Mouse (Mus musculus): ENCODE results near the gene Selenbp1.
"Not testable (repeated sequence)": the region's sequence is repeated elsewhere in the genome, so short reads cannot be mapped to it uniquely, and the experiment has no call there.

Selenbp1 gene

DNA sequence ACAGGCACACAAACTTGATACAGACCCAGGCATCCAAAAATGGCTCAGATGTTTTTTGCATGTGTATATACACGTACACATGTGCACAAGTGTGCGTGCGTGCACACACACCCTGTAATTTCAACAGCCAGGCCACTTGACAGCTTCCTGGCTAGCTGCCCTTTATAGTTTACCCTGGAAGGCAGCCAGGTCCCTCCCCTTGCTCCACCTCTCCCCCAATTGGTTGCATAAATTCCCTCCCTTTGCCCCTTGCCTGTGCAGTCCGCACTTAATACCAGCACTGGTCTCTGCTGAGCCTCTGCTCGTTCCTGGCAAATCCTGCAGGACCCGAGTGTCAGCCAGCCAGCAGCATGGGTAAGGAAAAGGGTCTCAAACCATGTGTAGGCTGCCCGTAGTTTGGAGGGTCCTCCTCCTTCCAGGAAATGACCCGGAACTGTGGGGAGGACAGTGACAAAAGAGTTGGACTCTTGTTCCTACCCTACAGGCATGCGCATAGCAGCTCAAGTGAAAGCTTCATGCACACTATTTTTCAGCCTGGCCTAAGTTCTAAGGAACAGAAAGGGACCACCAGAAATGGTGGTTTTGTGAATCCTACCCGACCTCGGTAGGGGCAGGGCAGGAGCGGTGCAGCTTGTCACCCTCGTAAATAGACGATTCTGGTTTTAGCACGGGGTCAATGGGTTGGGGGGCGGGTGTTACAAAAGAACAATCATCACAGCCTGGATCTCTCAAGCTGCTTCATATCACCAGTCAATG, at the start of gene Selenbp1:
Gene Selenbp1 (plus strand): TSS at position 248 of the 756 bp plus-strand sequence.
- DNase-seq (ENCODE audit: low read depth, low spot score) = no peak

DNA sequence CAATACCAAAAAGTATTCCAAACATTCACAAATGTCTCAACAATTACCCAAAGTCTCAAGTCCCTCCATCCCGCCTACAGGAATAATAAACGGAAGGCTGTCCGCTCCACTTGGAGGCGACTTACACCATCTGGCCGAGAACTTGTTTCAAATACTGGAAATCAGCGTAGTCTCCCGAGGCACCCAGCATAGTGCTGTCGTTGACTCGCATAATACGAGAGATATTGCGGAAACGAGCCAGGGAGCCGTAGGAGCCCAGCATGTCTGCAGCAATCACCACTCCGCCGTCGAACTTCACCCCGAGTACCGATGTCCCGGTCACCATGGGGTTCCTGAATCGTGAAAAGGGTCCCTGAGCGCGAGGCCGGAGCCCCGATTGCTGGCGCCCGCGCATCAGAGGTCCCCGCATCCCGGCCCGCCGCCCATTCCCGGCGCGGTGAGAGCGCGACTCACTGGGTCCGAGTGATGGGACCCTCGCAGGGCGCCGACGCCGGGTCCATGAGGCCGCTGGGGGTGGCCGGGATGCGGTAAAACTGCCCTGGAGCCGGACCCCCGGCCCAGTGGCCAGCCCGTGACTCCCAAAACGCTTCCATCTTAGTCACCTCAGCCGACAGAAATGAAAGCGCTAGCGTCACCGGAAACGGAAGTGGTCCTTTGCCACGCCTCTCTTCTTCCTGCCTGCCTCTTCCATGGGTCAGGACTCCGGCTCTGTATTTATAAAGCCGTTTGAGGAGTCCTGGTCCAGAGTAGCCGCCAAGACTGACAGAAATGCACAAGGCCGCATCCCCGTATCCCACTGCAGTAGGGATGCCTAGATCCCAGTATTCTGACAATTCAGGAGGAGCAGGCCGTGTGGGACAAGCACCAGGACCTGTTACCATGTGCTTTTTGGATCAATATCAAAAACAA, 46.3 kb upstream of the Selenbp1 start, which contains the start of gene Psmb4:
Gene Psmb4 (minus strand): TSS at position 646 of the 909 bp plus-strand sequence.
- DNase-seq (ENCODE audit: low read depth, low spot score) = peak; percentile 61

DNA sequence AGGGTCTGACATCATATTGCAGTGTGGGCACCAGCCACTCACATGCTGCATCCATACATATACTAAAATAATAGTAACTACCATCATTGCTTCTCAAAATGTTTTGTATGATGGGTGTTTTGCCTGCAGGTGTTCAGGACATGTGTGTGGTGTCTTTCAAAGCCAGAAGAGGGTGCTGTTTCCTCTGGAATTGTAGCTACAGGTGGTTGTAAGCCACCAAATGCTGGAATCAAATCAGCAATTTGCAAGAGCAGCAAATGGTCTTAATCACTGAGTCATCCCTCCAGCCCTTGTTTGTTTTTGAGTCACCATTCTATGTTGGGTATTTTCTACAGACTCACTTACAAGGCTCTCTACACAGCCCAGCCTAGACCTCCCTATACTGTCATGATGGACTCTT, 44.3 kb upstream of the Selenbp1 start:
- peak; percentile 36 for DNase-seq (ENCODE audit: low read depth, low spot score)

DNA sequence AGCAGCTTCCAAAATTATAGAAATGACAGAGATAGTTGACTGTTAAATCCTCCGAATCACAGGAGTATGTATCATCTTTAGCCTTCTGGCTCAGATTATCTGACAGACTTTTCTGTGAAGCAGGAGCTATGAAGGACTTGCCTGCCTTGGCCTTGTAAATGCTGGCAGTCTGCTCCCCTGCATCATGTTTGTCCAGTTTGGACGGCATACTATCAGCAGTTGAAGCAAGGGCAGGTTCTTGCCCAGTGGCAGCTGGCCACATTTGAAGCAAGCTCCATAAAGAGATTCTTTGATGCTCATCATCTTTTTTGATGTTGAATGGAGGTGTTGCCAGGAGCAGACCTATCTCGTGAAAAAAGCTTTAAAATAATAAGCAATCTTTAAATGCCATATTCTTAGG, 38.8 kb upstream of the Selenbp1 start:
- DNase-seq (ENCODE audit: low read depth, low spot score) = no peak

DNA sequence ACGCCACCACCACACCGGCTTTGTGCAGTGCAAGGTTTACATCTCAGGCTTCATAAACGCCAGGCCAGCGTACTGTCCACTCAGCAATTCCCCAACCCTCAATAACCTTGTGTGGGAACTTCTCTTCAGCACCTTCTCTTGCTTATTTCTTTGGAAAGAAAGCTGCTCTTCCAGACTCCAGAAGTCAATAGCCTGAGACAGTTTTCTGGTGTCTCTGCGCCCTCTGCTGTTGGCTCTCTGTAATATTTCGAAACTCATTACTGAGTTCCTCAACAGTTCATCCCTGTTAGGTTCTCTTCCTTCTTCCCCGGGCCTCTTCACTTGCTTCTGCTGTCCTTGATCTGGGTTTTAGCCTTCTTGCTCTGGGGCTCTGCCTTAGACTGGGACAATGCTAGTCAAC, 30.1 kb upstream of the Selenbp1 start:
- DNase-seq (ENCODE audit: low read depth, low spot score) = no peak

DNA sequence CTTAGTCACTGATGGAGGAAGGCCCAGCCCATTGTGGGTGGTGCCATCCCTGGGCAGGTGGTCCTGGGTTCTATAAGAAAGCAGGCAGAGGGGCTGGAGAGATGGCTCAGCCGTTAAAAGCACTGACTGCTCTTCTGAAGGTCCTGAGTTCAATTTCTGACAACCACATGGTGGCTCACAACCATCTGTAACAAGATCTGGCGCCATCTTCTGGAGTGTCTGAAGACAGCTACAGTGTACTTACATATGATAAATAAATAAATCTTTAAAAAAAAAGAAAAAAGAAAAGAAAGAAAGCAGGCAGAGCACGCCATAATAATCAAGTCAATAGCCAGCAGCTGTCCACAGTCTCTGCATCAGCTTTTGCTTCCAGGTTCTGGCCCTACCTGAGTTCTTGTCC, 28.1 kb upstream of the Selenbp1 start:
- not testable (repeated sequence) for DNase-seq (ENCODE audit: low read depth, low spot score)

DNA sequence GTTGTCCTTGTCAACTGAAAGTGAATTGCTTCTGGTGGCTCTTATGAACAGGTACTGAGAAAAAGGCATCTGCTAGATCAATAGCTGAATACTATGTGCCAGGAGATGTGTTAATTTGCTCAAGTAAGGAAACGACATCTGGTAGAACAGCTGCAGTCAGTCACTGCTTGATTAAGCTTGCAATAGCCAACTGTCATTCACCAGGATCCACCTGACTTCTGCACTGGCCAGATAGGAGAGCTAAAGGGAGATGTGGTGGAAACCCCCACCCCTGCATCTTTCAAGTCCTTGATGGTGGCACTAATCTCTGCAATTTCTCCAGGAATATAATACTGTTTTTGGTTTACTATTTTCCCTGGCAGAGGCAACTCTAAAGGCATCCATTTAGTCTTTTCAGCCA, 26.4 kb upstream of the Selenbp1 start:
- DNase-seq (ENCODE audit: low read depth, low spot score) = no peak

DNA sequence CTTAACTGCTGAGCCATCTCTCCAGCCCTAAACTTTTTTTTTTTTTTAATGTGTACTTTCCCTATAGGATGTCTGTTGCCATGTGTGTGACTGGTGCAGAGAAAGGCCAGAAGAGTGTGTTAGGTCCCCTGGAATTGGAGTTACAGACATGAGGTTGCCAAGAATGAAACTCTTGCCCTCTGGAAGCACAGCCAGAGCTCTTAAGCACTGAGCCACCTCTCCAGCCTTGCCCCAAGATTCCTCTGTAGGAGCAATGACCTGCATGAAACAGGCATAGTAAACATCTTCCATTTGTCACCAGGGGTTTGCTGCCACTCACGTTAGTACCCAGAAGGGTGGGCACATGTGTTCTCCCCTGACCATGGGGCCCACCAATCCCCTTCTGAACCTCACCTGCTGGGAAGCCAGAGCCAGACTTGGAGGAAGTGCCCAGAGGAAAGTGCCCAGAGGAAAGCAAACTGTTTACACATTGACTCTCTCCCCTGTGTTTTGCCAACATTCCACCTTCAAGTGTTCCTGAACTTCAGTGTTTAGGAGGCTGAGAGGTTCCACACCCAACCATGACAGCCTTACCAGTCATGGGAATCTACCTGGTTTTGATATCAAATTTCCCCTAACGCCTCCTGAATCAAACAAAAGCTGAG, 21.7 kb upstream of the Selenbp1 start:
- no peak for DNase-seq (ENCODE audit: low read depth, low spot score)

DNA sequence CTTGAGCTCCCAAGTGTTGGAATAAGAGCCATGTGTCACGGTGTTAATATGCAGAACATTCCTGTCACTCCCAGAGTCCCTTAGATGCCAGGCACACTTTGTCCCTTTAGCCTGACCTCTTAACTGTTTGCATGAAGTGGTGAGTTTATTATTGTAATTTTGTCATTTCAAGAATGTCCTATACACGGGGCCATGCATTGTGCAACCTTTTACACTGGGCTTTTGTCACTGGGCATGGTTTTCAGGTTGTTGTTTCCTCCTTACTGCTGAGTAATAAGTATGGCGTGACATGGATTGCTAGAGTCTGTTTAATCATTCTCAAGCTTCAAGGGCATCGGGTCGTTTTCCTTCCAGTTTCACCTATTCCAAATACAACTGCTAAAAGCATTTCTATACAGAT, 19.1 kb upstream of the Selenbp1 start:
- no peak for DNase-seq (ENCODE audit: low read depth, low spot score)

DNA sequence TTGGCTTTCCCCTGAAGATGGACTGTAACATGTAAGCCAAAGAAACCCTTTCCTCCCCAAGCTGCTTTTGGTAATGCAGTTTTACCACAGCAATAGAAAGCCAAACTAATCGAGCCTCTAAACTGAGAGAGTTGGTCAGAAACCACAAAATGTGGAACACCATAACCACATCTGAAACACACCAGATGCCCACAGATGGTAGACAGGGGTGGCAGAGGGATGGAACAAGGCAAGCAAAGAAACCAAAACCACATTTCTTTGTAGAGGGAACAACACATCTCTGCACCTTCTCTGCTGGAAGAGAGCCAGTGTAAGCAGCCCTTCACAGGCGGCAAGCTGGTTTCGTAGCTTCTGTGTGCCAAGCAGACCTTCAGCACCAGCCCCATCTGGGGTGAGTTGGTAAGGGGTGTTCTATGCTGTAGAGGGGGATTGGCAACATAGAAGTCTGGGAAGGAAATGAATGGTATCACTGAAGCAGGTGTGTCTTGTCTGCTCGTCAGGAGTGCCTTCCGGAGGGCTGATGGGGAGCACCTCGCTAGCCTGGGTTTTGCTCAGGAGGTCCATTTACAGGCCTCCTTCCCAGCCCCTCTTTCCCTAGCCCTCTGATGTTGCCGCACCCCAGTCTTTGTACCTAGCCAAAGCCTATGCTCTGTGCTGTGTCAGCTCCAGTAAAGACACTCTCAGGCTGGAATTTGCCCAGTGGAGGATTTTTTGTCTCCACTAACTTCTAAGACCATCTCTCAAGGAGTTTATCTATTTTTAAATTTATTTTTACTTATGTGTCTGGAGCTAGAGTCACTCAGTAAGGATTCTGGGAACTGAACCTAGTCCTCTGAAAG, 16.7 kb upstream of the Selenbp1 start:
- no peak for DNase-seq (ENCODE audit: low read depth, low spot score)

DNA sequence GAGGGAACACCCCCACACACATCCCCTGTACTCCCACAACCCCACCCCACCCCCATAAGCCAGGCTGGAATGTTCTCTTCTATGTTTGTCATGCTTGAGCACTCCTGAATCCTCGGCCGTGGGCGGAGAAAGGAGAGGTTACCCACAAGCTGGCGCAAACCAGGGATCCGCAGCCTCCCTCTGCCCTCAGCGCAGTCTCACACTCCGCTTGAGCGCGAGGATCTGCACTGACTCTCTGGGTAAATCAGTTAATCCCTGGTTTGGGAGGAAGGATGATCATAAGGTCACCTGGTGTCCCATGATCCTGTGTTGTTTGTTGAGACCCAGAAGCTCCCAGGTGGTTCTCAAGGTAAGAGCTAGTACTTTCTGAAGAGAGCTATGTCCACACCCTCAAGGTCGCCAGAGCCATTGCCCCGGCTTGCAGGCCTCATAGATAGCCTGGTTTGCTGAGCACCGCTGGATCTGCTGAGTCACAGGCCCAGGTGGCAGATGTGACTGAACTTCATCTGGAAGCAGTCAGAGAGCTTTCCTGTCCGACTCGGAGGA, 15.0 kb upstream of the Selenbp1 start:
- DNase-seq (ENCODE audit: low read depth, low spot score) = peak; percentile 26

DNA sequence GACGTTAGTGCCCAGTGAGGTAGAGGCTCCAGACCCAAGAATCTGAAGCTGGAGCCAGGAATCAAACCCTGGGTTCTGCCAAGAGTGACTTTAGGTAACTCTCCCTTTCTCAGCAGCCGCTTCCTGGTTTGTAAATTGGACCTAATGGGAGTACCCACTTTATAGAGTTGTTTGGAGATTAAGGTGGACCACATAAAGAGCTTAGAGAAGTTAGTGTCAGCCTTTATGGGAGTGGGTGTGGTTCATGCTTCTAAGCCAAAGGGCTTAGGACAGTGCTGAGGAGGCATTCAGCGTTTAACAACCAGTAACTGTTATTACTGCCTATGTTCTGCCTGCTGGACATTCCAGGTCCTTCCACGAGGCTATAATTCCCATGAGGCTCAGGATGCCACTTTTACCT, 14.0 kb upstream of the Selenbp1 start:
- DNase-seq (ENCODE audit: low read depth, low spot score) = no peak

DNA sequence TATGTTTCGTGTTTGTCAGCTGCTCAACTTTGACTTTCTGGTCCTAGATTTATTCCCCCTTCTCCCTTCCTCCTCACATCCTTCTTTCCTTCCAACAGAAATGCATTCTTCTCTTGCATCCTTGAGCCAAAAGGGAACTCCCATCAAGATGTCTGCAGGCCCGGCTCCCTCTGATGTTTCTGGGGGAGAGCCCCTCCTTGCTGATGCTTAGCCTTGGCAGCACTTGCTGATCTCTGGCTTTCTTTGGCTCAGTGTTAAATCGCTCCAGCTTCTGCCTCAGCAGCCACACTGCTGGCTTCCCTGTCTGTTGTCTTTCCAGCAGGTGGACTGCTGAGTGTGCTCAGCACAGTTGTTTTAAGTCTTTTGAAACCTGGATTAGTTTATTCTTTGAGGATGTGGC, 11.8 kb upstream of the Selenbp1 start:
- DNase-seq (ENCODE audit: low read depth, low spot score) = no peak

DNA sequence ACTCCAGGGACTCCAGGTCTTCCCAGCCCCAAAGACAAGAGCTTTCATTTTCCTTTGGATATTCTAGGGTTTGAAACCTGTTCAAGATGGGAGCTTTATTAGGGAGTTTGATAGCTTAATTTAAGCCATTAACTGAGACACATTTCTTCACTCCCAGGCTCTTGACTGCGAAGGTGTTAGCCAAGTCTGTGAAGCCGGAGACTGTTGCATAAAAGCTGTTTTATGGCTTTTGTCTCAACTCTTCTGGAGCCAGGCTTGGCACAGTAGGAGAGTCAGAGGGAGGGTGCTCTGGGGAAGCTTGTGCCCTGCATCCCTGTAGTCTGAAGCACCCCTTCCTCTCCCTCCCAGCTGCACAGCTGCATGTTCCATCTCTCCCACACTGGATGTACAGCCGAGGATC, 10.5 kb upstream of the Selenbp1 start:
- DNase-seq (ENCODE audit: low read depth, low spot score) = no peak

DNA sequence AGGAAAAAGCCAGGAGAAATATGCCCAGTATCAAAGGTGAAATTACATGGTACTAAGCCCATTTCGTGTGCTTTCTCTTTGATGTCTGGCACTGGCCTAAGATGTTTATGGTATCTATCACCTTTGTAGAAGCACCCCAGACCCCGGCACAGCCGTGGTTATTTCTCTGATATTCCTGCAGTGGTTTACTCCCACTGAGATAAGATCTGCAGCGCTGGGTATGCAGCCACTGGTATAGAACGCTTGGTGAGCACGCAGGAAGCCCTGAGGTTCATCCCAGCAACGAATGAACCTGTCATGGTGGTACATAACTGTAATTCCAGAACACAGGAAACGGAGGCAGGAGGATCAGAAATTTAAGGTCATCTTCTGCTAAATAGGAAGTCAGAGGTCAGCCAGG, 8.2 kb upstream of the Selenbp1 start:
- no peak for DNase-seq (ENCODE audit: low read depth, low spot score)

DNA sequence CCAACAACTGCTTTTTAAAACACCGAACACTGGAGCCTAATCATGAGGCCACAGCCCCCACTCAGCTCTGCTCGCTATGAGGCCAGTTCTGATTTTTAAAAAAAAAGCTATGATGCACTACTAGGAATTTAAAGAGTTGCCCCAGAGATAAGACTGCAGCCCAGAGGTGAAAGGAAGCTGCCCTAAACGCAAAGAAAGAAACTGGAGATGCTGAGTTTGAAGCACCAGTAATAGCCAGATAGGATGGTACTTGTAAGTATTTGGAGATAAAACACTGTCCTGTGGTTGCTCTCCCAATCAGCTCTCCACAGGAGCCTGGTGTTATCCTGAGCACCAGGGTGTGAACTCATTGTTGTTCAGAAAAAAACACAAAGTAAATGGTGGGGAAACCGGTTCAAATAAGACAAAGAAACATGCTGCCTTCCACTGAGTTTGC, 6.5 kb upstream of the Selenbp1 start:
- DNase-seq (ENCODE audit: low read depth, low spot score) = not testable (repeated sequence)

DNA sequence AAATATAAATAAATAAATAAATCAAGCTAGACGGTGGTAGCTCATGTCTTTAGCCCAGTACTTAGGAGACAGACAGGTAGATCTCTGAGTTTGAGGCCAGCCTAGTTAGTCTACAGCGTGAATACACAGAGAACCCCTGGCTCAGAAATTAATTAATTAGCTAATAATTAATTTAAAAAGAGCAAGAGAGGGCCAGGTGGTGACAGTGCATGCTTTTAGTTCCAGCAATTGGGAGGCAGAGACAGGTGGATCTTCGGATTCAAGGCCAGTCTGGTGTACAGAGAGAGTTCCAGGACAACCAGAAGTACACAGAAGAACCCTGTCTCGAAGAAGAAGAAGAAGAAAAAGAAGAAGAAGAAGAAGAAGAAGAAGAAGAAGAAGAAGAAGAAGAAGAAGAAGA, 3.9 kb upstream of the Selenbp1 start:
- not testable (repeated sequence) for DNase-seq (ENCODE audit: low read depth, low spot score)

DNA sequence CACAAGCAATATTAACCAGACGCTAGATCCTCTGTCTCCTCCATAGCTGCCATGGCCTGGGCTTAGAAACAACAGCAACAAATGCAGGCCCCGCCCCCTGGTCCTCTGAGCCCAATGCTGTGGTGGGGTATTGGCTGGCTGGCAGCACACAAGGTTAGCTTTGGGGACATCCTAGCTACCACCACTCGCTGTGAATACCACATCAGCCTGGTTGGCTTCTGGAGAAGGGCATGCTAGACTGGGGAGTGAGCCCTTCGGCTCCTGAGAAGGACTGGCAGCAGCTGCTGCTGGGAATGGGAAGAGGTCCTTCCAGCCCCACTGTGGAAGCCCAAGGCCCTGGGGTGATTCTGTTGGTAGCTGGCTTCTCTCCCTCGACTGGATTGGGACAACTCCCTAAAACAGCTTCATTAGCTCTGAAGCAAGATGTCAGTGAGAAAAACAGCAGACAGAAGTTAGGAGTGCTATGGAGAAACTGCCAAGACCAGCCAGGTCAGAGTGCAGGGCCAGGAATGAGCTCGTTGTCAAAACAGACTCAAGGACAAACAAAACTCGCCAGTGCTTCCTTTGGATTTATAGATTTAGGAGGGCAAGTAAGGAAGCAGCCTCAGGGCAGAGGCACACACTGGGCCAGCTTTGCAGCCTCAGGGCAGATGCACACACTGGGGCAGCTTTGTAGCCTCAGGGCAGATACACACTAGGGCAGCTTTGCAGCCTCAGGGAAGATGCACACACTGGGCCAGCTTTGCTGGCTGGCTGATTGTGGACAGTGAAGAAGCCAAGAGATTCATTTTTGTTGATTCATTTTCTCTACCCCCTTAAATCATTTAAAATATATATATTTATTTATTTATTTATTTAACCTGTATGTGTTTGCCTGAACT, 2.2 kb upstream of the Selenbp1 start:
- DNase-seq (ENCODE audit: low read depth, low spot score) = not testable (repeated sequence)

DNA sequence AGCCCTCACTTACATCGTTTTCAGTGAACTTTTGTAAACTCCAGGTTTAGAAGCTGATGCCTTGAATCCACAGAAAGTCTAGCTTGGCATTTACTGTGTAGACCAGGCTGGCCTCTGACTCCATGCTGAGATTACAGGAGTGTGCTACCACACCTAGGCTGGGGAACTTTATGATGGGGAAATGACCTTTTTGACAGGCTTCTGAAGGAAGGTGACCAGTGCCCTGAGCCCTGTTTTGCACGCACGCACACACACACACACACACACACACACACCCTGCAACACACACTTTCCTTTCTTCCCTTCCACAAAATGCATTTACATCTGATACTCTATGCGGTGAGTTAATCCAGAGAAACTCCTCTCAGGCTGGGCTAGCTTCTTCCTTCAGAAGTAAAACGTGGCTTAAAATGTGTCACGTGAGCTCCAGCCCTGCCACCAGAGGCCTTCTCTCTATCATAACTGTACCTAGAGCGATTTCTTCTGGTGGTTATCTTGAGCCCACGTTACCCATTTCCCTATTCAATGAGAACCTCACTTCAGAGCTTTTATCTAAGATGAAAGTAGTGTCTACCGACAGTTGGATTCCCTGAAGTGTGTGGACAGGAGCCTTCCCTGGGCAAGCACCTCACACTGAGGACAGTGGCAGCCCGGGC, 1.3 kb upstream of the Selenbp1 start:
- not testable (repeated sequence) for DNase-seq (ENCODE audit: low read depth, low spot score)
